Mouse (Mus musculus): ENCODE measurements around the gene Gba.

DNA sequence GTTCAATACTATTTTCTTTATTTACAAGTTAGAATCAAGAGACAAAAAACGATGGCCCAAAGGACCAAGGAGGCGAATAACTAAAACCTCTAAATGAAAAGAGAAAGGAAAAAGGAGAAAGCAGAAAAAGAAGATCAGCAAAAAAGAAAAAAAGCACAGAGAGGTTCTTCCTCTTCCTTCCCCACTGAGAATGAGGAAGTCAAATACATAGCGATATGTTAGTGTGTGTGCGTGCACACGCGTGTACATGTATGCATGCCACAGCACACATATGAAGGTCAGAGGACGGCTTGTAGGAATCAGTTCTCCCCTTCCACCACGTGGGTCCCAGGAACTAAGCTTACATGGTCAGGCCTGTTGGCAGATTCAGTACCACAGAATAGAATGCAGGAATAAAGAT lies 45.8 kb upstream of the Gba start:
- no peak for TF ChIP-seq POLR2AphosphoS2 (IDR thresholded peaks at IDR 0.05; ENCODE audit: insufficient read length, low read depth)
- no peak for TF ChIP-seq POLR2A (IDR thresholded peaks at IDR 0.05; ENCODE audit: insufficient read length, low read depth)
- no peak for TF ChIP-seq MAX (IDR thresholded peaks at IDR 0.05; ENCODE audit: low read depth)
- no peak for TF ChIP-seq TCF12 (IDR thresholded peaks at IDR 0.05; ENCODE audit: insufficient read depth, poor library complexity, severe bottlenecking)
- no peak for TF ChIP-seq CEBPB (IDR thresholded peaks at IDR 0.05; ENCODE audit: insufficient read depth, poor library complexity, severe bottlenecking)
- no peak for TF ChIP-seq MYOG (IDR thresholded peaks at IDR 0.05; ENCODE audit: control insufficient read depth in 1 of 3, insufficient read depth in 1 of 3, insufficient read length in 2 of 3, low read depth in 2 of 3)

All from myocyte (in vitro differentiated cells).